22 mouse cellular contexts compared by ENCODE assay signal in genomic region chr6:117938951-117939350, GRCm38 (mm10). TPM values are rescaled to one million over a fixed set of nuclear protein-coding genes. Genes with fewer than 3 reads are reported as not detected.
DNase-seq lines count a peak whose midpoint lies in the region; ATAC-seq and TF ChIP-seq lines count a peak whose summit lies in the region.
"Had no signal": no experiment of that assay in that cellular context is flagged by ENCODE, and none has a peak within 500 bp of the region (broad histone marks: within the 10 kb centered on the region; RNA-seq: fewer than 3 reads in every experiment).

No protein-coding gene starts in this region.

- peak; percentile 13 for DNase-seq in forebrain, embryonic 14.5 days (ENCODE audit: low spot score)
- peak; percentile 35 to 63 for DNase-seq in layer of hippocampus, adult 2 months (ENCODE audit: low spot score in 2 of 2)
- DNase-seq in layer of hippocampus, postnatal 25 days (ENCODE audit: extremely low spot score in 1 of 2, low spot score in 1 of 2), result no peak
- DNase-seq in brain, embryonic 14.5 days (ENCODE audit: low read depth), result peak; percentile 6
- DNase-seq in layer of hippocampus, adult 8-10 months (ENCODE audit: low spot score in 2 of 2), result peak; percentile 34 to 52
- DNase-seq: adrenal gland, adult 8-10 months; heart, postnatal 36 days; lung, postnatal 10 days; midbrain, embryonic 14.5 days; thymus, postnatal 4 days had no signal

- H3K27ac ChIP-seq in forebrain, embryonic 14.5 days (ENCODE audit: low read depth, low read length), result no peak overlapping the region
- H3K27ac ChIP-seq in forebrain, embryonic 12.5 days, result no peak overlapping the region
- peak overlapping the region; percentile 12 for H3K27ac ChIP-seq in layer of hippocampus, adult 2 months
- no peak overlapping the region for H3K27ac ChIP-seq in neural tube, embryonic 15.5 days (replicated peaks)
- H3K27ac ChIP-seq: heart, embryonic 13.5 days; hindbrain, embryonic 15.5 days; liver, embryonic 15.5 days had no signal

- no peaks in the 10 kb centered on the region for H3K36me3 ChIP-seq in forebrain, embryonic 14.5 days (ENCODE audit: control insufficient read depth, insufficient read depth, low read length)
- no peaks in the 10 kb centered on the region for H3K36me3 ChIP-seq in forebrain, embryonic 12.5 days (replicated peaks)
- H3K36me3 ChIP-seq in neural tube, embryonic 15.5 days, result no peaks in the 10 kb centered on the region
- H3K36me3 ChIP-seq: heart, embryonic 13.5 days; hindbrain, embryonic 15.5 days; liver, embryonic 15.5 days had no signal

- WGBS in forebrain, embryonic 14.5 days, result 83% methylated on average over 10 of the region's 10 CpGs
- WGBS in forebrain, embryonic 12.5 days, result 95% methylated on average over 10 of the region's 10 CpGs
- 90% methylated on average over 10 of the region's 10 CpGs for WGBS in neural tube, embryonic 15.5 days

- TF ChIP-seq POLR2A in brain, embryonic 14.5 days (IDR thresholded peaks at IDR 0.05; ENCODE audit: borderline replicate concordance, extremely low read depth, insufficient read depth, insufficient read length, poor library complexity, severe bottlenecking), result no peak

- no peak overlapping the region for H3K9ac ChIP-seq in forebrain, embryonic 14.5 days (ENCODE audit: low read length)
- H3K9ac ChIP-seq in forebrain, embryonic 12.5 days, result no peak overlapping the region
- no peak overlapping the region for H3K9ac ChIP-seq in neural tube, embryonic 15.5 days (replicated peaks)
- H3K9ac ChIP-seq: heart, embryonic 13.5 days; hindbrain, embryonic 15.5 days; liver, embryonic 15.5 days had no signal

- H3K4me1 ChIP-seq in forebrain, embryonic 14.5 days (ENCODE audit: control insufficient read depth, insufficient read depth, low read length), result no peaks in the 10 kb centered on the region
- H3K4me1 ChIP-seq in forebrain, embryonic 12.5 days, result no peaks in the 10 kb centered on the region
- H3K4me1 ChIP-seq in neural tube, embryonic 15.5 days, result no peaks in the 10 kb centered on the region
- H3K4me1 ChIP-seq: heart, embryonic 13.5 days; hindbrain, embryonic 15.5 days had no signal

- H3K27me3 ChIP-seq in forebrain, embryonic 14.5 days (replicated peaks; ENCODE audit: control insufficient read depth, insufficient read depth, low read length), result no peaks in the 10 kb centered on the region
- no peaks in the 10 kb centered on the region for H3K27me3 ChIP-seq in forebrain, embryonic 12.5 days
- H3K27me3 ChIP-seq in neural tube, embryonic 15.5 days (replicated peaks), result no peaks in the 10 kb centered on the region
- H3K27me3 ChIP-seq: heart, embryonic 13.5 days; hindbrain, embryonic 15.5 days; liver, embryonic 15.5 days had no signal

- H3K4me2 ChIP-seq in forebrain, embryonic 14.5 days (ENCODE audit: low read length), result no peak overlapping the region
- H3K4me2 ChIP-seq in forebrain, embryonic 12.5 days, result no peak overlapping the region
- no peak overlapping the region for H3K4me2 ChIP-seq in neural tube, embryonic 15.5 days
- H3K4me2 ChIP-seq: heart, embryonic 13.5 days; hindbrain, embryonic 15.5 days; liver, embryonic 15.5 days had no signal

- no peak overlapping the region for H3K4me3 ChIP-seq in forebrain, embryonic 14.5 days (ENCODE audit: low read depth, low read length)
- H3K4me3 ChIP-seq in forebrain, embryonic 12.5 days (replicated peaks), result no peak overlapping the region
- H3K4me3 ChIP-seq in layer of hippocampus, adult 2 months, result no peak overlapping the region
- H3K4me3 ChIP-seq in neural tube, embryonic 15.5 days (replicated peaks), result no peak overlapping the region
- H3K4me3 ChIP-seq: erythroblast, embryonic 14.5 days; heart, embryonic 13.5 days; hindbrain, embryonic 15.5 days; liver, embryonic 15.5 days had no signal

- TF ChIP-seq CTCF in layer of hippocampus, adult 2 months (conservative IDR thresholded peaks at IDR 0.05), result no peak
- no peak for TF ChIP-seq CTCF in brain, embryonic 14.5 days (IDR thresholded peaks at IDR 0.05; ENCODE audit: borderline replicate concordance, extremely low read depth, insufficient read depth, insufficient read length)

- ATAC-seq in forebrain, embryonic 14.5 days, result no peak
- ATAC-seq in forebrain, embryonic 12.5 days (ENCODE audit: low FRiP score), result no peak
- ATAC-seq in neural tube, embryonic 15.5 days (ENCODE audit: low FRiP score), result no peak
- ATAC-seq: intestine, postnatal 0 days had no signal

- H3K9me3 ChIP-seq in forebrain, embryonic 14.5 days (replicated peaks; ENCODE audit: control insufficient read depth, low read length), result no peaks in the 10 kb centered on the region
- H3K9me3 ChIP-seq in forebrain, embryonic 12.5 days, result no peaks in the 10 kb centered on the region
- no peaks in the 10 kb centered on the region for H3K9me3 ChIP-seq in neural tube, embryonic 15.5 days (replicated peaks)
- H3K9me3 ChIP-seq: heart, embryonic 13.5 days; hindbrain, embryonic 15.5 days; liver, embryonic 15.5 days had no signal

RNA-seq across cellular contexts. Expression of gene Fxyd4, which starts 1.5 kb away (rescaled TPM):
- 0.75 and 1.2 TPM in 2 replicates for polyA plus RNA-seq in forebrain, embryonic 14.5 days (2014; fragmentation: Nextera tagmentation; extraction: Ambion mirVana)
- polyA plus RNA-seq in forebrain, embryonic 12.5 days (2016; fragmentation: Nextera tagmentation; extraction: Ambion mirVana), result 1.9 and 2.0 TPM in 2 replicates
- total RNA-seq in layer of hippocampus, adult 2 months (2021), result not detected
- not detected for total RNA-seq in layer of hippocampus, postnatal 25 days (2021)
- not detected in 2 replicates for polyA plus RNA-seq in brain, embryonic 14.5 days (2012; rRNA removed)
- not detected for total RNA-seq in layer of hippocampus, adult 8-10 months (2022)
- polyA plus RNA-seq in neural tube, embryonic 15.5 days (2015; fragmentation: Nextera tagmentation; extraction: Ambion mirVana), result 3.0 and 3.6 TPM in 2 replicates
- total RNA-seq: adrenal gland, adult 8-10 months; common myeloid progenitor, adult 5-6 weeks; gastrocnemius, postnatal 4 days; heart, postnatal 36 days; left cerebral cortex, adult 18-20 months; megakaryocyte, adult 5-6 weeks had no signal
- polyA plus RNA-seq: erythroblast, embryonic 14.5 days; testis, adult 2 months had no signal

RNA-seq across cellular contexts. Expression of gene Hnrnpf, which starts 38.8 kb away (rescaled TPM):
- polyA plus RNA-seq in forebrain, embryonic 14.5 days (2014; fragmentation: Nextera tagmentation; extraction: Ambion mirVana), result 410 and 433 TPM in 2 replicates
- polyA plus RNA-seq in forebrain, embryonic 12.5 days (2016; fragmentation: Nextera tagmentation; extraction: Ambion mirVana), result 624 TPM in 2 replicates
- total RNA-seq in layer of hippocampus, adult 2 months (2021), result 100 to 1,000 TPM; 123 TPM
- total RNA-seq in layer of hippocampus, postnatal 25 days (2021), result 100 to 1,000 TPM; 112 to 124 TPM
- polyA plus RNA-seq in brain, embryonic 14.5 days (2012; rRNA removed), result 240 and 265 TPM in 2 replicates
- total RNA-seq in layer of hippocampus, adult 8-10 months (2022), result 100 to 1,000 TPM; 119 to 160 (median 148) TPM
- polyA plus RNA-seq in neural tube, embryonic 15.5 days (2015; fragmentation: Nextera tagmentation; extraction: Ambion mirVana), result 211 and 369 TPM in 2 replicates

Comparison
In these comparisons a context has a peak if more than half of its experiments do, and no peak if none do; other contexts are left out.
1. DNase-seq: peak in forebrain, embryonic 14.5 days (single experiment), layer of hippocampus, adult 2 months (2 of 2), brain, embryonic 14.5 days (single experiment) and layer of hippocampus, adult 8-10 months (2 of 2); none in layer of hippocampus, postnatal 25 days (0 of 2).